Mouse (Mus musculus) gastrocnemius, postnatal 25 days (tissue): Measurements from ENCODE around the gene Phf7. TPM values are rescaled to one million over a fixed set of nuclear protein-coding genes. Genes with fewer than 3 reads are reported as not detected.

Experiments
- DNase-seq: peaks from one replicate; pipeline ENCODE4 v3.0.0; 2022
- long read RNA-seq, 2 experiments: library from polyadenylated mRNA; stranded (forward); transcript quantifications; one replicate each; pipeline ENCODE4 v2.0.0; 2021
- total RNA-seq, 2 experiments: library from RNA; stranded (reverse); gene quantifications; 1 replicate in 1 of 2; 2 replicates in 1 of 2; pipeline ENCODE4 v1.2.3; 2021

The Phf7 gene
- 1 to 10 TPM; 5.2 to 6.3 TPM for total RNA-seq
- long read RNA-seq, experiment 1, partial matches to known transcripts: 2 of 6 reads
- long read RNA-seq, experiment 1, other reads (novel, unspliced or antisense): 0 of 6 reads
- long read RNA-seq, experiment 2, transcript Phf7-201 (11 exons, 2,084 nt): major isoform, 5 of 10 reads
- long read RNA-seq, experiment 2, partial matches to known transcripts: 1 of 10 reads
- long read RNA-seq, experiment 2, other reads (novel, unspliced or antisense): 1 of 10 reads

- peak; percentile 93 for DNase-seq
Observed at GRCm38 (mm10) chr14:31251084-31251604, at the start of gene Phf7, which contains the start of gene Bap1. Gene Phf7 (minus strand): TSS chr14:31251317. Gene Bap1 (plus strand): TSS chr14:31251450.

GRCm38 (mm10) chr14:31285728-31286127, 34.6 kb upstream of the Phf7 start:
- no peak for DNase-seq

- peak; percentile 45 for DNase-seq
Observed at GRCm38 (mm10) chr14:31272164-31272563, 21.0 kb upstream of the Phf7 start.

- DNase-seq: no peak
Observed at GRCm38 (mm10) chr14:31271121-31271520, 20.0 kb upstream of the Phf7 start.

GRCm38 (mm10) chr14:31269456-31270100, 18.5 kb upstream of the Phf7 start:
- no peak for DNase-seq

- no peak for DNase-seq
Observed at GRCm38 (mm10) chr14:31268301-31269001, 17.3 kb upstream of the Phf7 start.

- DNase-seq: no peak
Observed at GRCm38 (mm10) chr14:31267649-31268048, 16.5 kb upstream of the Phf7 start.

GRCm38 (mm10) chr14:31260932-31261331, 9.8 kb upstream of the Phf7 start:
- DNase-seq: no peak

GRCm38 (mm10) chr14:31260374-31260773, 9.3 kb upstream of the Phf7 start:
- no peak for DNase-seq

GRCm38 (mm10) chr14:31258476-31259050, 7.4 kb upstream of the Phf7 start:
- DNase-seq: no peak

- DNase-seq: no peak
Observed at GRCm38 (mm10) chr14:31252091-31252490, 974 bp upstream of the Phf7 start.

GRCm38 (mm10) chr14:31251626-31252025, 509 bp upstream of the Phf7 start:
- DNase-seq: no peak

GRCm38 (mm10) chr14:31250222-31251083, 664 bp downstream of the Phf7 start:
- DNase-seq: no peak

GRCm38 (mm10) chr14:31248396-31248795, 2.7 kb downstream of the Phf7 start:
- no peak for DNase-seq

GRCm38 (mm10) chr14:31245946-31246345, 5.2 kb downstream of the Phf7 start:
- DNase-seq: no peak

- no peak for DNase-seq
Observed at GRCm38 (mm10) chr14:31244777-31245176, 6.3 kb downstream of the Phf7 start.

- no peak for DNase-seq
Observed at GRCm38 (mm10) chr14:31240528-31240927, 10.6 kb downstream of the Phf7 start.

GRCm38 (mm10) chr14:31237101-31237882, 13.8 kb downstream of the Phf7 start:
- peak; percentile 72 for DNase-seq

- DNase-seq: peak; percentile 50
Observed at GRCm38 (mm10) chr14:31233996-31234591, 17.0 kb downstream of the Phf7 start.
